ENCODE assay signal across 9 mouse cellular contexts in the genomic region with DNA sequence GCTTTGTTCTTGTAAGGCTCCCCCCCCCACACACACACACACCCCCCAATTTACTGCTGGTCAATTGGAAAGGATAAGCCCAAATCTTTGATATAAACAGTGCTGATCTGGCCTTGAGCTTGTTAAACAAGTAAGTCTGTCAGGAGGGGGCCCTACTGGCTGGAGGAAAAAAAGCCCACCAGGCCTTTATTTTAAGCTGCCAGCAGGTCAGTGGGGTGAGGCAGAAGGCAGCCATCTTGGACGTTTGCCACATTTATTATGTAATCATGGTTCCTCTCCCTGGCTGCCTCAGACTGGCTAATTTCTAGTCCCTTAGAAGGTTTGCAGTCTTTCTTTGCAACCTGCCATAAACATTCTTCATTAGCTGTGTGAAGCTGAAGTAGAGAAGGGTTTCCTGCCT.
DNase-seq lines count a peak whose midpoint lies in the region; ATAC-seq and TF ChIP-seq lines count a peak whose summit lies in the region.
"Had no signal": no experiment of that assay in that cellular context is flagged by ENCODE, and none has a peak within 500 bp of the region (broad histone marks: within the 10 kb centered on the region; RNA-seq: fewer than 3 reads in every experiment).

No protein-coding gene starts in this region.

- ATAC-seq in liver, embryonic 11.5 days (replicated peaks; ENCODE audit: low FRiP score), result no peak
- ATAC-seq: intestine, embryonic 16.5 days had no signal

- no peaks in the 10 kb centered on the region for H3K27me3 ChIP-seq in liver, embryonic 11.5 days (replicated peaks; ENCODE audit: control insufficient read depth, insufficient read depth, low read length)

- 43% methylated on average over 1 of the region's 1 CpGs for WGBS in liver, embryonic 11.5 days

- no peaks in the 10 kb centered on the region for H3K9me3 ChIP-seq in liver, embryonic 11.5 days (ENCODE audit: control insufficient read depth, low read length)

- H3K27ac ChIP-seq in liver, embryonic 11.5 days (ENCODE audit: low read depth, low read length), result no peak overlapping the region

- H3K36me3 ChIP-seq in liver, embryonic 11.5 days (ENCODE audit: control insufficient read depth, insufficient read depth, low read length), result no peaks in the 10 kb centered on the region

- TF ChIP-seq CTCF in brain, embryonic 14.5 days (IDR thresholded peaks at IDR 0.05; ENCODE audit: borderline replicate concordance, extremely low read depth, insufficient read depth, insufficient read length), result no peak

- no peak overlapping the region for H3K4me3 ChIP-seq in liver, embryonic 11.5 days (ENCODE audit: low read depth, low read length)

- no peaks in the 10 kb centered on the region for H3K4me1 ChIP-seq in liver, embryonic 11.5 days (replicated peaks; ENCODE audit: control insufficient read depth, insufficient read depth, low read length)

- no peak for TF ChIP-seq POLR2A in brain, embryonic 14.5 days (IDR thresholded peaks at IDR 0.05; ENCODE audit: borderline replicate concordance, extremely low read depth, insufficient read depth, insufficient read length, poor library complexity, severe bottlenecking)

- peak; percentile 40 for DNase-seq in cerebellum, adult 11-12 months
- DNase-seq in cerebellum, adult 11 months, result no peak
- peak; percentile 16 for DNase-seq in layer of hippocampus, adult 11-12 months (ENCODE audit: low spot score)
- no peak for DNase-seq in layer of hippocampus, adult 18-20 months (ENCODE audit: low spot score in 2 of 2)
- DNase-seq in brain, embryonic 14.5 days (ENCODE audit: low read depth), result peak; percentile 69
- peak; percentile 42 for DNase-seq in kidney, postnatal 14 days
- DNase-seq in urinary bladder, postnatal 25 days (ENCODE audit: low spot score), result no peak
- DNase-seq in liver, embryonic 11.5 days (ENCODE audit: low spot score), result no peak

- no peak overlapping the region for H3K9ac ChIP-seq in liver, embryonic 11.5 days (ENCODE audit: low read depth, low read length)

- no peak overlapping the region for H3K4me2 ChIP-seq in liver, embryonic 11.5 days

Comparison
In these comparisons a context has a peak if more than half of its experiments do, and no peak if none do; other contexts are left out.
1. DNase-seq: peak in cerebellum, adult 11-12 months (single experiment), layer of hippocampus, adult 11-12 months (single experiment), brain, embryonic 14.5 days (single experiment) and kidney, postnatal 14 days (single experiment); none in cerebellum, adult 11 months (single experiment), layer of hippocampus, adult 18-20 months (0 of 2), urinary bladder, postnatal 25 days (single experiment) and liver, embryonic 11.5 days (single experiment).